Mouse (Mus musculus): Measurements from ENCODE around the gene Ros1.

The Ros1 gene

GRCm38 (mm10) chr10:52159704-52160103 is 35.3 kb downstream of the Ros1 start:
- no peak for DNase-seq (ENCODE audit: low spot score in 2 of 2)

DNA sequence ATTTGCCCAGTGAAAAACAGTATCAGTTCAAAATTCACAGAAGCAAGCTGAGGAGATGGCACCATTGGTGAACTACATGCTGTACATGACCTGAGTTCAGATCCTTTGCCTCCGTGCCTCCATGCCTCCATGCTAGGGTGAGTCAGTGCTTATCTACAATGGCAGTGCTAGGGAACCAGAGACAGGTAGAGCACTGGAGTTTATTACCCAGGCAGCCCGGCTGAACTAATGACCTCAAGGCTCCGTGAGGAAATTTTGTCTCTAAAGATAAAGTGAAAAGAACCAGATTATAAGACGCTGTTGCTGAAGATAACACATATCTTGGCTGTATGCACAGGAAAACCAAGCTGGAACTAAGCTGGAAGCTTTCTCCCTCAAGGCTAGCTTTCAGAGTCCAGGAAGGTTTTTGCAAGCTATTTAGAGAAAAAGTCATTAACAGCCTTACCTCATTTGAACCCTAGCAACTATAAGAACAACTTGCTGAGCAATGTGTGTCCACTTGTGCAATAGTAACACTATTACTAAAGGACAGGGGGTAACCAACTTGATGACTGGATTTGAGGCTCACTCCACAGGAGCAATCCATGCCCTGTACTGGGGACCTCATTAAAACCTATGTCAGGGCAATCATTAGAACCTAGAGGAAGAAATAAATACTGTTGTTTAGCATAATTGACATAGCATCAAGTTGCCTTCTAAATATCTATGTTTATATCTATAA is 61.5 kb downstream of the Ros1 start:
- DNase-seq (ENCODE audit: low spot score in 2 of 2) = no peak

- DNase-seq (ENCODE audit: low spot score in 2 of 2) = no peak
Observed at GRCm38 (mm10) chr10:52130762-52131161, 64.3 kb downstream of the Ros1 start.

- no peak for DNase-seq (ENCODE audit: low spot score in 2 of 2)
Observed at GRCm38 (mm10) chr10:52128874-52129412, 66.1 kb downstream of the Ros1 start.

GRCm38 (mm10) chr10:52106164-52106757 is 88.8 kb downstream of the Ros1 start:
- no peak for DNase-seq (ENCODE audit: low spot score in 2 of 2)

- no peak for DNase-seq (ENCODE audit: low spot score in 2 of 2)
Observed at GRCm38 (mm10) chr10:52101273-52101672, 93.8 kb downstream of the Ros1 start.

GRCm38 (mm10) chr10:52092181-52092580 is 102.9 kb downstream of the Ros1 start:
- DNase-seq (ENCODE audit: low spot score in 2 of 2) = no peak

GRCm38 (mm10) chr10:52086681-52087080 is 108.4 kb downstream of the Ros1 start:
- DNase-seq (ENCODE audit: low spot score in 2 of 2) = no peak

GRCm38 (mm10) chr10:52072482-52072881 is 122.6 kb downstream of the Ros1 start:
- peak in 1 of 2 experiments; percentile 18 for DNase-seq (ENCODE audit: low spot score in 2 of 2)

DNA sequence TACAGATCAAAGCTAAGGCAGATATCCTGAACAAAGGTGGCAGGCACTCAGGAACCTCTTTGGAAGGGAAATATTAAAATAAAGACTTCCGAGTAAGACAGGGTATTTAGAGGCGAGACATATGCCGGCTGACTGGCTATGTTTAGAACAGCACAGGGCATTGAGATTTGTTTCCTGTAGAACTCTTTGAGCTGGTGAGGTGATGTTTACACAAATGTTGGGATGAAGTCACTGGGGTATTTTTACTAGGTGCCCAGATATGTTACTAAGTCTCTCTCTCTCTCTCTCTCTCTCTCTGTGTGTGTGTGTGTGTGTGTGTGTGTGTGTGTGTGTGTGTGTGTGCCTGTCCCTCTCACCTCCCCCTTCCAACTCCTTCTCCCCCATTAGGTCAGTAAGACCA is 146.8 kb downstream of the Ros1 start:
- no peak for DNase-seq (ENCODE audit: low spot score in 2 of 2)

DNA sequence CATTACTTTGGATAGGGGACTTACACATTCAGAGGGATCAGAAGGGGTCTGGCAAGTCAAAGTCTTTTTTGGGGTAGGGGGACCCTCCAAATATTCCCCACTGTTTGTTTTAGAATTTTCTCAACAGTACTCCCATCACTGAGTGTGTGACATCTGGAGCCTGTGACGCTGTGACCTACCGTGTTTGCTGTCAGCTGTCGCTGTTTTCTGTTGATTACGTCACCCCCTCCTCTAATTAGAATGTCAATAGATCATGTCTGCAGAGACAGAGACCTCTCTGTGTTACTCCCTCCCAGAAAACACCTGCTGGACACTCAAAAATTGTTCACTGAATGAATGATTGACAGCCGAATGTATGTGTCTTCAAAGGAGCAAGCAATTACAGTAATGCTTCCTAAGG is 152.0 kb downstream of the Ros1 start:
- no peak for DNase-seq (ENCODE audit: low spot score in 2 of 2)

- no peak for DNase-seq (ENCODE audit: low spot score in 2 of 2)
Observed at GRCm38 (mm10) chr10:52039392-52039791, 155.7 kb downstream of the Ros1 start.

- no peak for DNase-seq (ENCODE audit: low spot score in 2 of 2)
Observed at GRCm38 (mm10) chr10:52033729-52034128, 161.3 kb downstream of the Ros1 start.

- no peak for DNase-seq (ENCODE audit: low spot score in 2 of 2)
Observed at GRCm38 (mm10) chr10:52029421-52030080, 165.5 kb downstream of the Ros1 start.

DNA sequence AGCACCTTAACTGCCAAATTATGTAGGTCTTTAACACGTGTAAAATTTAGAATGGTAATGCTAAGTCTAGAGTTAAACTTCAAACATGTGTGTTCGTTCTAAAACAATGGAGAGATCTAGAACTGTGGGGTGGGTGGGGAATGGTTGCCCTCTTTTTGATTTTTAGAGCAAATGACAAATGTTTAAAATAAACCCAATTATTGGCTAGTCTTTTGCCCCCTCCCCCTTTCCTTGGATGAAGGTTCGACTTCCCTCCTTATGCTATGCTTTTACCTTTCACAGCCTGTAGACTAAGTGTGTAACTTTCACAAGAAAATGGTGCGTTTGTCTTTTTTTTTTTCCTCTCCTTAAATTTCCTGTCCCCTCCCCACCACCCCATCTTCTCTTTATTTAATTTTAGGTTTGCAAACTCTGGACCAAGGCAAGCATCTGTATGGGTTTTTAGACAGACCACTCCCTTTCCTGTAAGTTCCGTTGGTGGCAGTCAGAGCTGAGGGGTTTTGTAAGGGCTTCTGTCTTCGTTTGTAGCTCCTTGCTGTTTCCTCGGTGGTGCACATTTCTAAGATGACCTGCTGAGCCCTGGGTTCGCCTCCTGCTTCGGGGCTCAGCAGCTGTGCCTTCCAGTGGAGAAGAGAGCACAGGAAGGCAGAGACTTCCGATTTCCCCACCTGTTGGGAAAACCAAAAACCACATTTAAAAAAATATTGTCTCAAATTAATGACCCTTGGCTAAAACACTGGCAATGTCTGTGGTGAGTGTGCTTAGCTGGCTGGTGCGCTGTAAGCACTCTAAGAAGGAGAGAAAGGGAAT is 166.3 kb downstream of the Ros1 start:
- no peak for DNase-seq (ENCODE audit: low spot score in 2 of 2)

DNA sequence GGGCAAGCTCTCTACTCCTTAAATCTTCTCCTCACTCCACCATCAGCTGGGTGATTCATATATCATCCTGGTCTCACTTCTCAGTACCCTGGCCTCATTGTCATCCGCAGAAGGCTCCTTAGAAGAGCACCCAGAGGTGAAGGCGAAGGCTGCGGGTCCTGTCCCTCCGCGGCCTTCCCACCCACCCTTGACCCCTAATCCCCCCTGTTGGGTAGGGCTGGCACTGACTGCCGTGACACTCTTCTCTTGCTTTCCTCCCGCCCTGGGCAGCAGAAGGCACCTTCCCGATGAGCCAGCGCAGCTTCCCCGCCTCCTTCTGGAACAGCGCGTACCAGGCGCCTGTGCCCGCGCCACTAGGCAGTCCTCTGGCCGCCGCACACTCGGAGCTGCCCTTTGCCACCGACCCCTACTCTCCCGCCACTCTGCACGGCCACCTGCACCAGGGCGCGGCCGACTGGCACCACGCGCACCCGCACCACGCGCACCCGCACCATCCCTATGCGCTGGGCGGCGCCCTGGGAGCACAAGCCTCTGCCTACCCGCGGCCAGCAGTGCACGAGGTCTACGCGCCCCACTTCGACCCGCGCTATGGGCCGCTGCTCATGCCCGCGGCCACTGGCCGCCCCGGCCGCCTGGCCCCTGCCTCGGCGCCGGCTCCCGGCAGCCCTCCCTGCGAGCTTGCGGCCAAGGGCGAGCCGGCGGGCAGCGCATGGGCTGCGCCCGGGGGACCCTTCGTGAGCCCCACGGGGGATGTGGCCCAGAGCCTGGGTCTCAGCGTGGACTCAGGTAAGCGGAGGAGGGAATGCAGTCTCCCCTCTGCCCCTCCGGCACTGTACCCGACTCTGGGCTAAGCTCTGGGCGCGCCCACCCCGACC is 167.6 kb downstream of the Ros1 start:
- DNase-seq (ENCODE audit: low spot score in 2 of 2) = no peak

DNA sequence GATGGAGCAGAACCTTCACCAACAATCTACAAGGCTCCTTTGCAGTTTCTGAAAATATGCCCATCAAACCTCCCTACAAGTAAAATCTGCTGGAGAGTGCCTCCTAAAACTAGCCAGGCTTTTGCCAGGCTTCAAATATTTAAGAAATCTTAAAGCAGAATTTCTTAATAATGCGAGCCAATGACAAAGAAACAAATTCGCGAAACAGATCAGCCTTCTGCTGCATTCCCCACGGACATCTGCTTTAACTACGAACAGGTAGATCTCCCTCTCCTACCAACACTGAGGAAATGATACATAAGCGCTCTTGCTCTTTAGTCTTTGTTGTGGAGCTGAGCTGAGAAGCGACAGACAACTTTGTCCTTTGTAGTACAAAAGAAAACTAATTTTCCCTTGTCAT is 169.2 kb downstream of the Ros1 start:
- DNase-seq (ENCODE audit: low spot score in 2 of 2) = no peak

- DNase-seq (ENCODE audit: low spot score in 2 of 2) = no peak
Observed at GRCm38 (mm10) chr10:52025291-52025690, 169.8 kb downstream of the Ros1 start.

DNA sequence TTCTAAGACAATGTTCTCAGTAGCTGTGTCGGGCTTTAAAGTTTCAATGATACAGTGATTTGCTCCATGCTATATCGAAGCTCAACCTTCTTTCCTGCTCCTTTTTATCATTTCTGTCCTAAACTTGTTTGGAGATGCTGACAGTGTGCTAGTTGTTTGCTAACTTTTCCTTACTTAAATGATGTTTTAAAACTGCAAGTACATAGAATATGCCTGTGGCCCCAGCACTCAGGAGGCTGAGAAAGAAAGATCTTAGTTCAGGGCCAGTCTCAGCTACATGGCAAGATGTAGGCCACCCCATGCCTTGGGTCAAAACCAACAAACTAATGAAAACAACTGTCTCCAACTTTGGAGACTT is 171.0 kb downstream of the Ros1 start:
- DNase-seq (ENCODE audit: low spot score in 2 of 2) = no peak

DNA sequence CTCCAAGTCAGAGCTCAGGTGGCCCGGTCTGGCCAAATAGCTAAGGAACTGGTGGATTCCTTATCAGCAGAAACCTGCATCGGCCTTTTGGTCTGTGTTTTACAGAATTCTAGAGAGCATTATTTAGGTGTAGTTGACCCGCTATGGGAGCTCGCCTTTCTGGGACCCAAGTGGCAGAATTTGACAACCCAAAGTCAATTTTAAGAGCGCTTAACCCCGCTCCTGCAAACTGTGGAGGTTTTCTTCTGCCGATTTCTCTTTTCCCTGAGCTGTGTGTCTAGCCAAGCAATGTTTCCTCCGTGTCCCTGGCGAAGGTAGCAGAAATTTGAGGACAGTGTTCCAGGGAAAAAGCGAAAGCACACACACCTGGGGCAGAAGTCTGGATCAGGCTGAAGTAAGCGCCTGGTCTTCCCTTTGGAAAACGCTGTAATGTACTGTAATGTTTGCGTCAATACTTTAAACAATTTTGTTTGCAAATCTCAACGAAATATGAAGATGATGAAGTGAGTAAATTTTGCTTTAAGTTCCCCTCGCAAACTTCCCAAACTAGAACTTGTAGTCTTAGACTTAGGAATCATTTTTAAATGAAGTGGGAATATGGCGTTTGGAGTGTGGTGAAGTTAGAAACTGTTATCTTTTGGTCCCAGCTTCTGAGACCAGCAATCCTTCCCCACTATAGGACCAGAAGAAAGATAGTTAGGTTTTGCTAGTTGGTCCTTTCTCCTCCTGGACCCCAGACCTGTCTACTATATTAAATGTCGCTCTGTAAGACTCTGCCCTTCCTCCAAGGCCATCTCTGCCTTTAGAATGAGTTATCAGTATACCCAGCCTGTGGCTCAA is 171.6 kb downstream of the Ros1 start:
- no peak for DNase-seq (ENCODE audit: low spot score in 2 of 2)
